9 mouse cellular contexts compared by ENCODE assay signal in genomic region chr13:45442918-45443535, GRCm38 (mm10). TPM values are rescaled to one million over a fixed set of nuclear protein-coding genes. Genes with fewer than 3 reads are reported as not detected.
DNase-seq lines count a peak whose midpoint lies in the region; ATAC-seq lines count a peak whose summit lies in the region.
"Had no signal": no experiment of that assay in that cellular context is flagged by ENCODE, and none has a peak within 500 bp of the region (broad histone marks: within the 10 kb centered on the region; RNA-seq: fewer than 3 reads in every experiment).

No protein-coding gene starts in this region.

- no peaks in the 10 kb centered on the region for H3K27me3 ChIP-seq in heart, embryonic 12.5 days (replicated peaks)
- H3K27me3 ChIP-seq in liver, embryonic 15.5 days: peaks cover 61% of the 10 kb centered on the region
- H3K27me3 ChIP-seq in stomach, embryonic 15.5 days (replicated peaks): no peaks in the 10 kb centered on the region
- H3K27me3 ChIP-seq: embryonic facial prominence, embryonic 15.5 days had no signal

- no peak for ATAC-seq in heart, embryonic 12.5 days (ENCODE audit: insufficient number of reproducible peaks, low FRiP score)
- ATAC-seq in liver, embryonic 15.5 days (ENCODE audit: insufficient read depth): no peak
- ATAC-seq in stomach, embryonic 15.5 days (ENCODE audit: insufficient read depth, low FRiP score, low read depth): no peak

- 53% methylated on average over 8 of the region's 8 CpGs for WGBS in heart, embryonic 12.5 days
- 13% methylated on average over 8 of the region's 8 CpGs for WGBS in liver, embryonic 15.5 days (ENCODE audit: insufficient replicate concordance)
- 64% methylated on average over 8 of the region's 8 CpGs for WGBS in stomach, embryonic 15.5 days

- no peak overlapping the region for H3K9ac ChIP-seq in heart, embryonic 12.5 days
- no peak overlapping the region for H3K9ac ChIP-seq in liver, embryonic 15.5 days
- no peak overlapping the region for H3K9ac ChIP-seq in stomach, embryonic 15.5 days
- H3K9ac ChIP-seq: embryonic facial prominence, embryonic 15.5 days had no signal

- H3K36me3 ChIP-seq in heart, embryonic 12.5 days: no peaks in the 10 kb centered on the region
- no peaks in the 10 kb centered on the region for H3K36me3 ChIP-seq in liver, embryonic 15.5 days (replicated peaks)
- H3K36me3 ChIP-seq in stomach, embryonic 15.5 days: no peaks in the 10 kb centered on the region
- H3K36me3 ChIP-seq: embryonic facial prominence, embryonic 15.5 days had no signal

- no peaks in the 10 kb centered on the region for H3K9me3 ChIP-seq in heart, embryonic 12.5 days (replicated peaks)
- no peaks in the 10 kb centered on the region for H3K9me3 ChIP-seq in liver, embryonic 15.5 days (replicated peaks)
- no peaks in the 10 kb centered on the region for H3K9me3 ChIP-seq in stomach, embryonic 15.5 days
- H3K9me3 ChIP-seq: embryonic facial prominence, embryonic 15.5 days had no signal

- peak; percentile 95 for DNase-seq in heart, adult 11 months
- DNase-seq in heart, postnatal 25 days (ENCODE audit: low spot score): peak; percentile 27
- no peak for DNase-seq in right cerebral cortex, postnatal 25 days
- DNase-seq in adipocyte (ENCODE audit: low spot score): no peak
- no peak for DNase-seq in ovary, adult 18-20 months (ENCODE audit: low spot score)

- peaks cover 19% of the 10 kb centered on the region for H3K4me1 ChIP-seq in heart, embryonic 12.5 days (replicated peaks)
- peaks cover 23% of the 10 kb centered on the region for H3K4me1 ChIP-seq in liver, embryonic 15.5 days (replicated peaks)
- 0 out of 2 replicates have a peak, but pooled peaks cover 7% of the 10 kb centered on the region for H3K4me1 ChIP-seq in stomach, embryonic 15.5 days

- H3K4me2 ChIP-seq in heart, embryonic 12.5 days: no peak overlapping the region
- H3K4me2 ChIP-seq in liver, embryonic 15.5 days: peak overlapping the region; percentile 16; the same call in 1 of the 2 replicates
- H3K4me2 ChIP-seq in stomach, embryonic 15.5 days: no peak overlapping the region

- H3K27ac ChIP-seq in heart, embryonic 12.5 days (ENCODE audit: poor library complexity, severe bottlenecking): no peak overlapping the region
- no peak overlapping the region for H3K27ac ChIP-seq in liver, embryonic 15.5 days (replicated peaks)
- H3K27ac ChIP-seq in stomach, embryonic 15.5 days: peak overlapping the region; percentile 37; the same call in 1 of the 2 replicates
- H3K27ac ChIP-seq: embryonic facial prominence, embryonic 15.5 days had no signal

- no peak overlapping the region for H3K4me3 ChIP-seq in heart, embryonic 12.5 days
- no peak overlapping the region for H3K4me3 ChIP-seq in liver, embryonic 15.5 days (replicated peaks)
- H3K4me3 ChIP-seq in stomach, embryonic 15.5 days (replicated peaks): no peak overlapping the region
- H3K4me3 ChIP-seq: embryonic facial prominence, embryonic 15.5 days had no signal

- intact Hi-C loops in heart, postnatal 25 days (cut with DNase I): loop anchor here (2.0 to 10.0 kb wide), 5 partner anchors 34 to 412 kb away; no protein-coding TSS in a partner anchor

RNA-seq across cellular contexts. Expression of gene Mylip, which starts 53.5 kb away (rescaled TPM):
- 6.3 and 6.9 TPM in 2 replicates for polyA plus RNA-seq in heart, embryonic 12.5 days (2016; fragmentation: Nextera tagmentation; extraction: Ambion mirVana)
- 10 to 100 TPM; 14.6 to 18.3 TPM for total RNA-seq in heart, postnatal 25 days (2021)
- 7.6 and 7.9 TPM in 2 replicates for polyA plus RNA-seq in liver, embryonic 15.5 days (2015; fragmentation: Nextera tagmentation; extraction: Ambion mirVana)
- 11.6 and 12.2 TPM in 2 replicates for polyA plus RNA-seq in stomach, embryonic 15.5 days (2015; fragmentation: Nextera tagmentation; extraction: Ambion mirVana)

Comparison
In these comparisons a context has a peak if more than half of its experiments do, and no peak if none do; other contexts are left out.
1. DNase-seq: peak in heart, adult 11 months (single experiment) and heart, postnatal 25 days (single experiment); none in right cerebral cortex, postnatal 25 days (single experiment), adipocyte (single experiment) and ovary, adult 18-20 months (single experiment).